Mouse (Mus musculus) frontal cortex, postnatal 14 days (tissue): ENCODE data around the gene Hs1bp3.

Source experiments
- DNase-seq, 2 experiments: peaks; one replicate each; pipeline ENCODE4 v3.0.0; 2022; ENCODE audit warnings: low spot score in 2 of 2

The Hs1bp3 gene

DNA sequence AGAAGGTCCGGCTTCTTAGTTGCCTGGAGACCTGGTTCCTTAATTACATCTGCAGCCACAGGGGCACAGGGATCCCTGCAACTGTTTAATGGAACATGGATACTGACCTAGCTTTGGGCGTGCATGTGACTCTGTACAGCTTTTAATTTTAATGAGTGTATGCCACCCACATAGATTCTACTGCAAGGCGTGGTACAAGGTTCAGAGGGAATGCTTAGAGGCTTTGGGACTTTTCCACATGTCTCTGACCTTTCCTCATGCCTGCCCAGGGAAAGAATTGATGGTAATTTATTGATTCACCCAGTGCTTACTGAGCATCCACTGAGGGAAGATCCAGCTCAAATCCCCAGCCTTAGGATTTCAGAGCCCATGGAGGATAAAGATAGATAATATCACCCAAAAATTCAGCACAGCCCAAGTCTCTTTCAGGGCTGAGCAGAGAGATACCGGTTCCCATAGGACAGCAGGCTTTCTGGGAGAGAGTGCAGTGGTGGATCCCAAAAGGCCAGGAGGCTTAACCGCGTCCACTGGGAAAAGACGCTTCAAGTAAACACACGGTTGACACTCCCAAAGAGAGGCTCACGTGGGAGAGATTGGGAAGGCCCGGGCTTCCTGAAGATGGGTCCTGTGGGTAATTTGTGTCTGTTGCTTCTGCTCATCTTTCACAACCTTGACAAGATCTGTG is 23.5 kb downstream of the Hs1bp3 start:
- no peak for DNase-seq

DNA sequence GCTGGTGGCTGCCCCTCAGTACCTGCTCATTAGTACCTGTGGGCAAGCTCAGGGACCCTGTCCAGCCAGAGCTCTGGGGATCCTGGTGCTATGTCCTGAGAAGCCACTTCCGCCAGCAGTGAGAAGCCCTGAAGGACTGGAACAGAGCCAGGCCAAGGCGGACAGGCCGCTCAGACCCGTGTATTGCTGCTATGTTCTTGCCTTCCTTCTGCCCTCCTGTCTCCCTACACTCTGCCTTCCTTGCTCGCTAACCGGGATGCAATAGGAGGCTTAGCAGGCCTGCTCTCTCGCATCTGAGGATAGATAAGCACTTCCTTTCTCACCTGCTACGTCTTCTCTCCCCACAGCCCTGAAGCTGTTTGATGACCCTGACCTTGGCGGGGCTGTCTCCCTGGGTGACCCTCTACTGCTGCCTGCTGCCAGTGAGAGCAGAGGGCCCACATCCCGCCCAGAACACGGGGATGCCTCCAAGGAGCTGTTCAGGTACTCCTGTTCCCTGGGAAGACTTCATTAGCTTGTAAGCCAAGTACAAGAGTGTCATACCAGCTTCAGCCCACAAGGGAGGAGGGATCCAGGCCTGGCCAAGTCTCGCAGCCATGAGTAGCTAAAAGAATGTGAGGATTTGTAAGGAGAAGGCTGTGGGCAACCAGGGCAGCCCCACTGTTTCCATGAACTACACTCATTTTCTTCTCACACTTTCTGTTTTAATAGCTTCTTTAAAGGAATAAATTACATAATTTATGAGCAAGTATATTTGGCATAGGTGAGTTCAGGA is 24.2 kb downstream of the Hs1bp3 start:
- no peak for DNase-seq

DNA sequence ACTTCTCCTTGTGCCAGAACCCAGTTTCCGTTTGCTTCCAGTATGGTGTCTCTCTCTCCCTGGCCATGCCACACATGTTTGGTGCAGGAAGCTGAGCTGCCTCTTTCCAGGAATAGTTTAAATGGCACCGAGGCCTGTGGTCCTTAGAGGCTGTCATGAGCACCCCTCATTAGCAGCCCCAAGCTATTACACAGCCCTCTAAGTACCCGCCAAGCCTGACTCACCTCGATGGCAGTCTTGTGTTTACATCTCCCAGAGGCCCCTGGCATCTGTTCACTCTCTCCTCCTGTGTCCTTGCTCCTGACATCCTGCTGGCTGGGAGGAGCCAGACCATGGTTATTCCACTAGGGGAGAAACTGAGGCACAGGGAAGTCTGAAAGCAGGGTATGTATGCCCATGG is 25.3 kb downstream of the Hs1bp3 start:
- DNase-seq = no peak

DNA sequence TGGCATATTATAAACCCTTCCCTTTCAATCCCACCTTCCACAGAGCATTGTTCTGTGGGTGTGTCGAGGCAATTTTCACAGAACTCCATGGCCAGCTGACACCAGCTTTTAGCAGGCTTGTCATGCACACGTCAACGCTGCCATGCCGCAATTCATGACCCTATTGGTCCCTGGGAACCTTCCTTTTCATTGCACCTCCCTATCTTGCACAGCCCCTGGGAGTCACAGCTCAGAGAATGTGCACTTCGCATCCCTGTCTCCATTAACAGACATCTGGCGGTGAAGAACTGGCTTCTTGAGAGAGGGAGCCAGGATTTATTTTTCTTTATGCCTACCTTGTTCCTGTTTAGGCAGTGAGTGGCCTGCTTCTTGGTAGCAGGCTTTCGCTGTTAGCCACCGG is 25.7 kb downstream of the Hs1bp3 start:
- DNase-seq = no peak

DNA sequence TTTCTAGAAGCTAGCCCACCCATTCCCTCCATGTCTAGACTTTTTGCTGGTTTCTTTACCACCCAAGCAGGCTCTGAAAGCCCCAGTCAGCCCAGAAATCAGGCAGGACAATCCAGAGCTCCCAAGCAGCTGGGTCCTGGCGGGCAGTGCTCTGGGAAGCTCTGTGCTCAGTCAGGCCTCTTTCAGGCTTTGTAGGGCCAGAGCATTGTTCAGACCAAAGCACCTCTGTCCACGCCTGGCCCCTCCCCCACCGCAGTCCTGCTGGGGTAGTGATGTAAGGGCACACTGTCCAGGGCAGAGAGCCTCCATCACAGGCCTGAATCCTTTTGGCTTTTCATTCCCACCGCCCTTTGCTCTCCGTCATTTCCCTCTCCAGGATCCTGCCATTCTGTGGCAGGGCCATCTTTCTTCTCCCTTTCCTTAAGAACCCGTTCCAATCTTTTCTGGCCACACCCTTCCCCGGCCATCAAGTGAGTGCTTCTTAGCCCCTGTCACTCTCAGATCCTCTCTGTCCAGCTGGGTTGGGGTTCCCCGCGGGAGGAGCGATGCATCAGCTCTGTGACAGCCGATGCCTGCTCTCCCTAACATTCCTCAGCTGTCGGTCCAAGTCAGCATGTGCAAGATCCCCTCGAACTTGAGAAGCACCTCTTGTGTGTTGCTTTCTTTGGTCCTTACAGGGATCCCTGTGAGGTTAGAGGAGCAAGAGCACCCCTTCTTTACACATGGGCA is 26.5 kb downstream of the Hs1bp3 start:
- no peak for DNase-seq

DNA sequence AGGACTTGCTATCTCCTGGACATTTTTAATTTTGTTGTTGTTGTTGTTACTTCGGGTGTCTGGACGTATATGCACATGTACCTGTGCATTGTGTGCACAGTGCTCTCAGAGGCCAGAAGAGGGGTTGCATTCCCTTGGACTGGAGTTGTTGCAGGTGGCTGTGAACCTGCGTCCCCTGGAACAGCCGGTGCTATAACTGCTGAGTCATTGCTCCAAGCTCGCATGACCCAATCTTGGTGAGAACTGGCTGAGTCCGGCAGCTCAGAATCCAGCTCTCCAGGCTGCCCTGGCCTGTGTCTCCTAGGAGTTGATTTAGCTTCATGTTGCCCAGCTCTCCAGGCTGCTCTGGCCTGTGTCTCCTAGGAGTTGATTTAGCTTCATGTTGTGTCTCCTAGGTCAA is 27.8 kb downstream of the Hs1bp3 start:
- no peak for DNase-seq

DNA sequence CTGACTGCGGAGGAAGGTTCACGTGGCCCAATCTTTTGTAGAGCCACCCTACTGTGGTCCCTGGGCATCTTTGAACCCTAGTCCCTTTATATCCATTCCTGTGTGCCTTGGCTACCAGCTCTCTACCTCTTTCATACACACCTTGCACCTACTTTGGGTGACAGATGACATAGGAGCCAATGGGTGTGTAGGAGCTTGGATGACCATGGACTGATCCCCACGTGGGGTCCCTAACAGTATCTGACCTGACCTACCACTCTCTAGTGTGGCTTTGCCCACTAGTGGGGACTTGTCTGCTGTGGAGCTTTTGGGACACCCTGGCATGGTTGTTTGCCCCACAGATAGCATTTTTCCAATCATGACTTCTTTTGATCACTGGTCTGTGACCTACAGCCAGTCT is 30.1 kb downstream of the Hs1bp3 start:
- DNase-seq = no peak

DNA sequence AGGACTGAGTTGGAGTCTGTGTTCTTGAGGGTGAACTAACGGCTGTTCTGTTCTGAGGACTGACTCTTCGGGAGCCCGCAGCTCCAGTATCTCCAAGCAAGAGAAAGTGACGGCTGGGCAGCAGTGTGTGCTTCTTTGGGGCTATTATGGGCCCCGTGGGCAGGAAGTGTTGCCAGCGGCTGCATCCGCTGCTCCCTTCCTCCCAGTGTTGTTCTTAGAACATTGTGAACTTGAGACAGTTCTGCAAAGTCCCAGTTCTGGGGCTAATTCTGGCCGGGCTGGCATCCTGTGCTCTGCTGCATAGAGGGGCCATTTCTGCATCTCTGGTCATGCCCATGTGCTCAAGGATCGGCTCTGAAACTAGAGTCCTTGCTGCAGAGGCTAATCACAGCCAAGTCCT is 31.7 kb downstream of the Hs1bp3 start:
- DNase-seq = peak; percentile 62 to 80

DNA sequence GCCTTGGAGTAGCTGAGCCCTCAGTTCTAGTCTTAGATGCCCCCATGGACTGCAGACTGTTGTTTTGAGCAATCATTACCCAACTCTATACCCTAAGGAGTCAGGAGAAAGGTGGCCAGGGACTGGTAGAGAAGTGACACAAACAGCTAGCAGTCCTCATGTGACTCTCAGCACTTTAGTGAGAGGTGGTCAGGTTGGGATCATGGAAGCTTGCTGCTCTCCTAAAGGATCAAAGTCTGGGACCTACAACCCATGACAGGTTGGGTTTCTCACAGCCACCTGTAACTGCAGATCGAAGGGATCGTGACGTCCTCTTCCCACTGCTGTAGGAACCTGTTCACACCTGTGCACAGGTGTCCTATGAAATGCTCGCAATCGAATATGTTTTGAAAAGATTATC is 32.3 kb downstream of the Hs1bp3 start:
- no peak for DNase-seq

DNA sequence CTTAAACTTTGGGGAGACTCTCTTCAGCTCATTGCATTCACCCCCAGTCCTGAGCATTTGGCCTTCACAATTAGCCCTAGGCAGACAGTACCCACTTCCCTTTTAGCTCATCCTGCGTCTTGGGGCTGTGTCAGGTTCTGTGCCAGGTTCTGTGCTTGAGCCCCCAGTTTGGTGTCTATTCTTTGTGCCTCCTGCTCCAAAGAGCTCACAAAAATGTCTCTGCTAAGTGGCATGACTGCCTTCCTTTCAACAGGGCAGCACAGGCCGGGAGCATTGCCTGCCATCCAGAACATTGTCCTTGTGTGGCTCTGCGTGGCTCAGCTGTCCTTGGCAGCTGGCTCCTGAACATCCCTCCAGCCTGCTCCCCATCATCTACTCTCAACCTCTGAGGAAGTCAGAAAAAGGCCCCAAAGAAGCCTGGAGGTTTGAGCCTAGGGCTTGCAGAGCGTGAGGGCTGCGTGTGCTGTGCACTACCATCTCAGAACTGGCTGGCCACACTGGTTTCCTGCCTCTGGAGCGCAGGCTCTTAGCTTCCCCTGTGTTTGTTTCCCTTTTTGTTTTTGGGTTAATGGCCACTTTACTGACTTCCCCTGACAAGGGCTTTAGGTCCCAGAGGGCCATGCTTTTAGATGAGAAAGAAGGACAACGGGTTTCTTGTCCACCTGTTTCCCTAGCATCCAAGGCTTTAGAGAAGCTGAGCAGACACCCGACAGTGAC is 34.7 kb downstream of the Hs1bp3 start:
- no peak for DNase-seq

DNA sequence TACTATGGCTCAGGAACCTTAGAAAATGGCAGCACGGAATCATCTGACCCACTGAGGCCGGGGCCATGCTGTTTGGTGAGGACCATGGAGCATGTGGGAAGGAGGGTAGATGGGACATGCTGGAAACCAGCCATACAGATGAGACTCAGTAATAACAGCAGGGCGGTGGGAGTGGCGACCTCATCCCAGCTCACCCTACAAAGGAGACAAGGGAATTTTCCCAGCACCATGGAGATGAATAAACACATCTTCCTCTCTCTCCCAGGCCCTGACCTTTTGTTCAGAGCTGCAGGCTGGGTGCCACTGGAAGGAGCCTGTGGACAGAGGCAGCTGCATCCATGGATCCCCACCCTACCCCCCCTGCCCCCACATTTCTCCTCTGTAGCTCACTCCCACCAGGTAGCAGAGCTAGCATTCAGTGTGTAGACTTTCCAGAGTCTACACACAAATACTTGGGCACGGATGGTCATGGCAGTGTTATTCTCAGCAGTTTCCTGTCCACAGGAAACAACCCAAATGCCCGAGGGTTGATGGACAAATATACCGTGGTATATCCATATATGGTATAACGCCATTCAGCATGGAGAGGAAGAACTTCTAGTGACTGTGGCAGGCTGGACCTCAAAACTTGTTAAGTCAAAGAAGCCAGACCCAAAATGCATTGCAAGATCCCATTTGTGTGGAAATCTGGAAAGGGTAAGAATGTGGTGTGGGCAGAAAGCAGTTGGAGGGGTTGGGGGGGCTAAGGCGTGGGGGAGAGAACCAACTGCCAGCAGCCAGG is 35.7 kb downstream of the Hs1bp3 start:
- DNase-seq = no peak

DNA sequence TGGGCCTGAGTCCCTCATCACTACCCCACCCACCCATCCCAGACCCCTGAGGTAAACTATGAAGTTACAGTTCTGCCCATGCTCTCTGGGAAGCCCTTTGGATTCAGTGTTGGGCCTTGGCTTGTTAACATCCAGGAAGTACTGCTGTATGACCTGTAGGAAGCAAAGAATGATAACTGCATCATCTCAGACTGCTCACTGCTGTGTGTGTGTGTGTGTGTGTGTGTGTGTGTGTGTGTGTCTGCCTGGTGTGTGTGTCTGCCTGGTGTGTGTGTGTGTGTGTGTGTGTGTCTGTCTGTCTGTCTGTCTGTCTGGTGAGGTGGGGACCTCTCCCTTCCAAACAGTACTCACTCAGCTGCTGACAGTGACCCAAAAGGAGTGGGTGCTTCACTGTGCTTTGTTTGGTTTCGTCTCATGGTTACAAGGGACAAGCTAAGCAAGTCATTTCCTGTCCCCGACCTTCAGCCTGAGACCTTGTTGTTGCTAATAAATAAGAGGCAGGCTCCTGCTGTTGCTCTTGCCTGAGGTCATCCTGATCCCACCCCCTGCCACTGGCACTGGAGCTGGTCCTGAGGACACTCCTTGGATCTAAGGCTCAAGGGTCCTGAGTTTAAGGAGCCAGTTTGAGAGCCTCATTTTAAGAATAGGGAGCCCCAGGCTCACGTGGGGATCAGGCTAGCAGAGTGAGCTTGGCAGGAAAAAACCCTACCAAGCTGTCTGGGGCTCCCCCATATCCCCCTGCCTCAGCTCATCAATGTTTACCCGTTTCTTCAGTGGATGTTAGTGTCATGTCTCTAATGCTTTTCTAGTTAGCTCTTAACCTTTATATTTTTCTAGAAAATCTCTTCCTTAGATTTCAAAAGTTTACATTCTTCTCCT is 38.0 kb downstream of the Hs1bp3 start:
- DNase-seq = no peak

DNA sequence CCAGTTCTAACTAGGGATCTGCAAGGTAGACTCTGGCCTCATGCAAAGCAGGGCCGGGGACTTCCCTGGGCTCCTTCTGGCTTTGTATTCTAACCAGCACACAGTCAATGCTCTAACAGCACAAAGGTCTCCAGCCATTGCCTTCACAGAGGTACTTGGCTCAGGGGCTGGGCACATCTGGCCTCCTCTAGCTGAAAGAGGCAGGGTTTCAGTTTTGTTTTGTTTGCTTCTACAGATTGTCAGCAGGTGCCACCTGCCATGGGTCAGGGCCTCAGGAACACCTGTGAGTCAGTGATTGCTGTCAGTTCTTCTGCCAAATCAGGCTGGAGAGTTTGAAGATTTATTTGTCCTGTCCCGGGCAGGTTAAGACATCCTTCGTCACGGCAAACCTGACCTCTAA is 39.8 kb downstream of the Hs1bp3 start:
- DNase-seq = no peak

DNA sequence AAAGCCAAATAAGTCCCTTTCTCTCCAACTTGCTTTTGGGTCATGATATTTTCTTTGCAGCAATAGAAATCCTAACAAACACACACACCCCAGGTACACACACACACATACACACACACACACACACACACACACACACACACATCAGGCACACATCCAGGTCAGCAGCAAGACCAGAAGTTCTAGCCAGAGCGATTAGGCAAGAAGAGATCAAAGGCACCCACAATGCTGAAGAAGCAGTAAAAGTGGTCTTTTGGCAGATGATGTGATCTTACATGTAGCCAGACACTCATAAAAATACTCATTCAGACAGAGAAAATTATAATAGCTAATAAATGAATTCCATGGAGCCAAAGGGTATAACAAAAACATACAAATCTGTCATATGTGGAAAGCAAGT is 41.0 kb downstream of the Hs1bp3 start:
- no peak for DNase-seq

DNA sequence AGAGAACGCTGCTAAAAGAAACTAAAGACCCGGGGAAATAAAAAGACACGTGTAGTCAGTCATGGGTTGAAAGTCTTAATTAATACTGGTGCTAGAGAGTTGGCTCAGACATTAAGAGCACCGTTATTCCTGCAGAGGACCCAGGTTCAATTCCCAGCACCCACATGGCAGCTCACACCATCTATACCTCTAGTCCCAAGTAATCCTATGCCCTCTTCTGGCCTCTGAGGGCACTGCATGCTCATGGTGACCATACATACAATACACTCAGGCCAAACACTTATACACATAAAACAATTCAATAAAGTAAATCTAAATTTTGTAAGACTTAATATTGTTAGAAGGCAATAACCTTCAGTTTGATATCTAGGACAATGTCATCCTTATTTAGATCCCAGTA is 41.8 kb downstream of the Hs1bp3 start:
- no peak for DNase-seq

DNA sequence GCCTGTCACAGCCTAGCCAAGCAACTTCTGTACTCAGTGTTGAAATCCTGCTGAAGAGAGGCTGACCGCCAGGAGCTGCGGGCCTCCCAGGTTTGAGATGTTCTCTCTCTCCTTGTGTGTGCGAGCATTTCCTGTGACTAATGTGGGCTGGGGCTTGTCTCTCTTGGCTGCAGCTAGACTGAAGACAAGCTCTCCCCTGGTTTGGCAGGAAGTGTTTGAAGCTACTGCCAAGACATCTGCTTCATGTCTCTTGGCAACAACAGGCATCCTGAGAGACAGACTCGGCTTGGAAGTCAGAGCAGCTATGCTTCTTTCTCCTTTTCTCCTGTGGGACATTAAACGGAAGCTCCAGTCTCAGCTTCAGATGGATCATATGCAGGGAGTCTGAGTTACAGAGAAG is 44.2 kb downstream of the Hs1bp3 start:
- DNase-seq = peak; percentile 58 to 81

DNA sequence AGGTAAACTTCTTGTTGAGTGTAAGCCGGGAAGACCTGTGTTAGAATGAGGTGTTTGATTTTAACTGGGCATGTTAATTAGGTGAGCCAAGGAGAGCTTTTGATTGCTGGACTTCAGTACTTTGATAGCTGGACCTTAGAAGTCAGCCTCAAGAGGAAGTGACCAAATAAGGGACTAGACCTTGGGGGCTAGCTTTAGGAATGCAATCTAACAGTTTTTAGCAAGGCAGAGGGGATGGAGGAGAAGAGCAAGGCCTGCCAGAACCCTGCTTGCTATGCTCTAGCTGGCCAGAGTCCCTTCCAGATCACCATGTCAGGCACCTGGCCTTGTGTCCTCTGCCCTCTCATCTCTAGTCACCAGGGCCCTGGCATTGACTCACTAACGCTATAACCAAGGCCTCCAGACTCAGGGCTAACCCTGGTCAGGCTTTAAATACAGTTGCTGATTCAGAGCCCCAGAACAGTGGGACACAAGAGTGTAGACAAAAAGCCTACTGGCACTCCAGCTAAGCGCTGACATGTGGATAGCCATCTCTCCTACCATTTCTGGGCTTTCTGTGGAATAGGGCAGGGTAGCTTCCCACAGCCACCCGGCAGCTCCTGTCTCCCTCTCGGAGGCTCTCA is 45.2 kb downstream of the Hs1bp3 start:
- no peak for DNase-seq

DNA sequence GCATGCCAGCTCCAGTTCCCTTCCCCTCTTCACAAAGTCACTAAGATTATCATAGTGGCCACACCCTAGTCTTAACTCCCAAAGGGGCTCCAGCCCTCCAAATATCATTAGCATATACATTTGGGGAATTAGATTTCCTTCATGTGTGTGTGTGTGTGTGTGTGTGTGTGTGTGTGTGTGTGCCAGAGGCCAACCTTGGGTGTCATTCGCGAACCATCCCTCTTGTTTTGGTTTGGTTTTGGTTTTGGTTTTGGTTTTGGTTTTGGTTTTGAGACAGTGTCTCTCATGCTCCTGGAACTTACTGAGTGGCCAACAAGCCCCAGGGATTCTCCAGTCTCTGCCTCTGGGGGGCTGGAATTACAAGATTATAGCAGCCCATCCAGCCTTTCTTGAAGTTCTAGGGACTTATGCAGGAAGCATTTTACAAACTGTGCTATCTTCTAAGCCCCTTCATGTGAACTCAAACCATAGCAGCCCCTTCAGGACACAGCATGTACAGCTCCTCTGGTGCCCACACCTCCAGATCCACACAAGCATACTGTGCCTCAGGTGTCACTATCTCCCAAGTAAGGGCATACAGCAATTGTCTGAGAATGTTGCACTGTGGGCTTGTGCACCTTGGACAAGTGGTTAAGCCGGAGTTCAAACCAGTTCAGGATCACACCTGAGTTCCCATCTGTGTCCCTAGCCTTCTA is 46.3 kb downstream of the Hs1bp3 start:
- DNase-seq = no peak

DNA sequence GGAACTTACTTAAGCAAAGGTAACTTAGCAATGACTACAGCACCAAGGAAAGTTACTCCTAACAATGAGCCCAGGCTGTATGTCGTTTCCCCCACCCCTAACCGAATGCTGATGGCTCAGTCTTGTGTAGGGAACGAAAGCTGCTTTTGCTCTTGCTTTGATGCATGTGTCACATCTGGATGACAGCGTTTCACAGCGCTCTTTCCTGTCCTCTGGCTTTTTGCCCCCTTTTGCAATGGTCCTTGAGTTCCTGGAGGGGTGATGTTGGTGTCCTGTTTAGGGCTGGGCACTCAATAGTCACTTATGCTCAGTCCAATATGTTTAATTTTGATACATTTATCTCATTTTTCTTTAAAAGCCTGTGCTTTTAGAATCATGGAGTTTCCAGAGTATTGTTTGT is 48.6 kb downstream of the Hs1bp3 start:
- no peak for DNase-seq
